Mouse (Mus musculus) kidney, embryonic 16.5 days (tissue): ENCODE results near the gene Ghr. TPM values are rescaled to one million over a fixed set of nuclear protein-coding genes. Genes with fewer than 3 reads are reported as not detected.
A peak's percentile ranks its signal among the peaks of the same experiment; 100 is the strongest.

Experiments used
- ATAC-seq: fragments of 200-750 bp; cut with Nextera tagmentation; 2 replicates; pipeline ENCODE4 v1.8.0; 2017; ENCODE audit warnings: moderate TSS enrichment; ENCODE audit not compliant: low FRiP score, low TSS enrichment
- H3K27ac ChIP-seq: fragments of 300-500 bp; sonication (generic); 2 replicates; pipeline ENCODE4 v1.5.1; 2014; ENCODE audit warnings: low read length
- H3K27me3 ChIP-seq: fragments of 300-500 bp; sonication (generic); 2 replicates; pipeline ENCODE4 v1.6.1; 2014; ENCODE audit warnings: low read length, control low read depth, mixed read lengths; ENCODE audit not compliant: insufficient read depth
- H3K36me3 ChIP-seq: fragments of 300-500 bp; sonication (generic); 2 replicates; pipeline ENCODE4 v1.6.1; 2014; ENCODE audit warnings: low read length, control low read depth, mixed read lengths; ENCODE audit not compliant: insufficient read depth
- H3K4me1 ChIP-seq: fragments of 300-500 bp; sonication (generic); 2 replicates; pipeline ENCODE4 v1.6.1; 2014; ENCODE audit warnings: low read length, control low read depth, mixed read lengths; ENCODE audit not compliant: insufficient read depth
- H3K4me2 ChIP-seq: fragments of 300-500 bp; sonication (generic); replicated peaks from 2 replicates; pipeline ENCODE4 v1.6.1; 2014; ENCODE audit warnings: low read depth, low read length
- H3K4me3 ChIP-seq: fragments of 300-500 bp; sonication (generic); 2 replicates; pipeline ENCODE4 v1.5.1; 2014; ENCODE audit warnings: mild to moderate bottlenecking, low read length
- H3K9ac ChIP-seq: fragments of 300-500 bp; sonication (generic); replicated peaks from 2 replicates; pipeline ENCODE4 v1.6.1; 2014; ENCODE audit warnings: low read length
- H3K9me3 ChIP-seq: fragments of 300-500 bp; sonication (generic); 2 replicates; pipeline ENCODE4 v1.6.1; 2016; ENCODE audit warnings: low read length, control low read depth
- WGBS: fragments of 180-500 bp; shearing (Covaris S2); extraction: QIAGEN DNeasy Blood & Tissue Kit; methylation state at CpG from one replicate; pipeline ENCODE4 v1.1.7; 2014; 5-methylcytosine and 5-hydroxymethylcytosine counted together
- polyA plus RNA-seq: library from polyadenylated mRNA; unstranded; fragments of >200 nt; fragmentation: Nextera tagmentation; extraction: Ambion mirVana; gene quantifications from 2 replicates; pipeline ENCODE4 v1.2.1, GENCODE M21; 2015

Gene Ghr
- polyA plus RNA-seq, 1 experiment from 2014 or later = 68.4 TPM

DNA sequence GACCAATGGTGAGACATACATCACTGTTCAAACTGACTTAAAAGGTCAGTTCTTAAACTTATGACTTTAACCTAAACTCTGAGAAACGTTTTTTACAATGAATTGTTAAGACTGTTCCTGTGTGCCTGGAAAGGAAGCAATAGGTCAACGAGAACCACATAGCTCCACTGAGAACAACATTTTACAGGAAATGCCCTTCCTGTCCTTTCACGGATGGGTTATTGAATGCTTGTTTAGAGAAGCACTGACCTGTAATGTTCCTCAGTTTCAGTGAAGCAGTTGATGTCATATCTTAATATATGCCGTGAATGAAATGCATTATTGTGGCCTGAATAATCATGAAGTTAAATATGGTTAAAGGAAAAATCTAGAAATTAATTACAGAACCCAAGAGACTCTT, 147.7 kb downstream of the Ghr start:
- H3K9ac ChIP-seq = no peak overlapping the region
- no peaks in the 10 kb centered on the region for H3K27me3 ChIP-seq
- H3K4me1 ChIP-seq = peaks cover 22% of the 10 kb centered on the region
- no peaks in the 10 kb centered on the region for H3K9me3 ChIP-seq
- H3K4me3 ChIP-seq = no peak overlapping the region
- no peaks in the 10 kb centered on the region for H3K36me3 ChIP-seq
- H3K27ac ChIP-seq = no peak overlapping the region
- WGBS = 4% methylated on average over 4 of the region's 4 CpGs
- peak; percentile 47; the same call in 1 of the 2 replicates for ATAC-seq
- H3K4me2 ChIP-seq = no peak overlapping the region

DNA sequence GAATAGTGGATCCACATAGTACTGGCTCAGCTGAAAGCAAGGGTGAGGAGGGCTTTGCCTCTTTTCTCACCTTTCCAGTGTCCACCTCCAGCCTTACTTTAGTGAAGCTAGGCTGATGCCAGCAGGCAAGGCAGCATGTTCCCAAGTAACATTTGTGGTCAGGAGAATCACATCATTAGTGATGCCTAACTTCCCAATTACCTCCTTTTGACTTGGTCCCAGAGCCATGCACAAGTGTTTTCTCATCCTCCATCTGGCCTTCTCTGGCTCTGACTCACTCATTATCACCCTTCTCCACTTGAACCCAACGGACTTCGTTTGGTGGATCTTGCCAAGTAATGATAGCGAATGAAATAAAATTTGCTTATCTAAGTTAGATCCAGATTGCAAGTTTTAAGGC, 148.8 kb downstream of the Ghr start:
- Histone ChIP-seq H3K9me3 (no peaks in the 10 kb centered on the region), H3K27me3 (no peaks in the 10 kb centered on the region), H3K9ac (no peak overlapping the region), H3K27ac (no peak overlapping the region), H3K36me3 (no peaks in the 10 kb centered on the region), H3K4me3 (no peak overlapping the region), H3K4me2 (no peak overlapping the region), H3K4me1 (peaks cover 22% of the 10 kb centered on the region)
- WGBS = 85% methylated on average over 3 of the region's 3 CpGs
- no peak for ATAC-seq

DNA sequence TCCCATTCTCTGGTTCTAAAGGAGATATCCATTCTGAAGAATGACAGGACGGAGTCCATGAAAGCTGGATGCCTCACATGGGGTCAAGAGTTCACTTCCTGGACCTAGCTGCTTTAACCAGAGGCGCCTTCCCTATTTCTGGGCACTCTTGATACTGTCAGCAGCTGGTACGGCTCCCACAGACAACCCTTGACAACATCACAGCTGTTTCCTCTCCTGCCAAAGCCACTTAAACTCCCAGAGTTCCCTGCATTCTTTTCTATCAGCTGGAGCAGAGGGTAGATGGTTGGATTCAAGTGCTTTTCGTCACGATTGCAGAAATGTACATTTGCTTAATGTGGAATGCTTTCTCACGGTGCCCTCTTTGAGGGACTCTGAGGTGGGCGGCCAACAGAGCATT, 150.0 kb downstream of the Ghr start:
- Histone ChIP-seq H3K27ac (peak overlapping the region; percentile 76), H3K9ac (no peak overlapping the region), H3K4me2 (no peak overlapping the region), H3K36me3 (no peaks in the 10 kb centered on the region), H3K4me1 (peaks cover 22% of the 10 kb centered on the region), H3K27me3 (no peaks in the 10 kb centered on the region), H3K4me3 (no peak overlapping the region), H3K9me3 (no peaks in the 10 kb centered on the region)
- peak; percentile 90 for ATAC-seq
- 31% methylated on average over 7 of the region's 7 CpGs for WGBS

DNA sequence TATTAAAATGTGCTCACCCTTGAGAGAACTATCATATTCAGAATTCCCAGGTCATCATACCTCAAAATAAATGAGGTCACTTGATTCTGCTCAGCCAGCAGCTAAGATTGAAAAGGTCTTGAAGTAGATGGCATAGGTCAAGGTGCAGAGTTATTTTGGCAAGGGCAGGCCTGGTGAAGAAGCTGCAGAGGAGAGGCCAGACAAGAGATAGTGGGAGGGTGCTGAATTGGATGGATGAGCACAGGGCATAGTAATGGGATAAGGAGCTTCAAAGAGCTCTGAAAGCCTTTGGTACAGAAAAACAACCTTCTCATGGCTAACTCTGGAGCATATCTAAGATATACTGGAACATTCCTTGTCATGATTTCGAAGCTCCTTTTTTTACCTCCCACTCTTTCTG, 150.5 kb downstream of the Ghr start:
- Histone ChIP-seq H3K36me3 (no peaks in the 10 kb centered on the region), H3K4me1 (peaks cover 22% of the 10 kb centered on the region), H3K27me3 (no peaks in the 10 kb centered on the region), H3K9me3 (no peaks in the 10 kb centered on the region), H3K4me2 (no peak overlapping the region), H3K9ac (no peak overlapping the region), H3K27ac (no peak overlapping the region), H3K4me3 (no peak overlapping the region)
- 32% methylated on average over 1 of the region's 1 CpGs for WGBS
- ATAC-seq = peak; percentile 64

DNA sequence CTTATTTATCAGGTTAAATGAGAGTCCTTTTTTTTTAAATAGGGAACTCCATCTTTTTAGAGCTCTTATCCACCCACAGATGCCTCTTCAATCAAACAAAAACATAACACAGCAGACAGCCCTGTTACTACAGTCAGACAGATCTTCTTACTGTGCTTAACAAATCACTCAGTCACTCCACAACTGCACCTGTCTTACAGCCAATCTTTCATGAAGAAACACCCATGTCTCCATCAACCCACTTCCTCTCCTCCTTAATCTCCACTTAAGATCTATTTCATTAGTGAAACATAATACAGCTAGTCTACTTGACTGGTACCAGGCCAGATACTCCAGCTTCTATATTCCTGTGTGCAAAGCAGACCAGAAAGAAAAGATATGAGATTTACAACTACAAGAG, 153.9 kb downstream of the Ghr start:
- Histone ChIP-seq H3K27me3 (no peaks in the 10 kb centered on the region), H3K27ac (no peak overlapping the region), H3K4me2 (no peak overlapping the region), H3K9ac (no peak overlapping the region), H3K36me3 (no peaks in the 10 kb centered on the region), H3K4me3 (no peak overlapping the region), H3K4me1 (peaks cover 14% of the 10 kb centered on the region), H3K9me3 (no peaks in the 10 kb centered on the region)
- ATAC-seq = peak; percentile 68

DNA sequence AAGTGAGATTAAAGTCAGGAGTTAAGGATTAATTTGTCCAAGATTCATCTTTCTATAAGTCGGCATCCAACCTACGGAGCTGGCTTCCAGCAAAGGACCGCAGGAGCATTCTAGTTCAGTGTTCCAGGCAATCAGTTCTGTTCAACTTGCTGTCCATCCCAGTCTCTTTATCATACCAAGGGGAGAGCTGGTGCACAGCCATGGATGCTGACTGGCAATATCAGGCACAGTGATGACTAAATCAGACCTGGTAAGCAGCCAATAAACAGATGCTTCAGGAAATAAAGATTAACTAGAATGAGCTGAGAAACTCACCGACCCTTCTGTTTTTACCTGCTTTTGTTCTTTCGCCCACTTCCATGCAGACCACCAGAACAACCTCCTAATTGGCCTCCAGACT, 154.3 kb downstream of the Ghr start:
- no peak for ATAC-seq
- no peak overlapping the region for H3K4me3 ChIP-seq
- 0 out of 2 replicates have a peak overlapping the region, but pooled peaks have one; percentile 1 for H3K27ac ChIP-seq
- H3K4me2 ChIP-seq = no peak overlapping the region
- H3K9ac ChIP-seq = no peak overlapping the region
- H3K27me3 ChIP-seq = no peaks in the 10 kb centered on the region
- peaks cover 14% of the 10 kb centered on the region for H3K4me1 ChIP-seq
- H3K36me3 ChIP-seq = no peaks in the 10 kb centered on the region
- no peaks in the 10 kb centered on the region for H3K9me3 ChIP-seq
- WGBS = 80% methylated on average over 5 of the region's 5 CpGs

DNA sequence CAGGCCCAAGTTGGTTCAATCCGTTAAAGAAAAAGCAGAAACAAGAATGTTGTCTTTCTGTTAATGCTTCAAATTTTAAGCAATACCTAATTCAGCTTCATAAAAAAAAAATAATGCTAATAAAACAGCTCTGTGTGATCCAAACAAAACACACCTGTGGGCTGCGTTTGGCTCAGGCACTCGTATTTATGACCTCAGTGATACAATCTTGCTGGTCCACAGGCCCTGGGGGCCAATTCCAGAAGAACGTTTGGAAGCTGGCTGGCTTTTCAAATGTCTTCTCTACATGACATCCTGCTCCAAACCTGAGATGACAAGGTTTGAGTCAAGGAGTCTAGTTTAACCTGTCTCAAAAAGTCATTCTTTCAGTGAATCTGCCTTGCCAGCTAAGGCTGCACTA, 156.9 kb downstream of the Ghr start:
- no peak for ATAC-seq
- no peaks in the 10 kb centered on the region for H3K27me3 ChIP-seq
- no peak overlapping the region for H3K4me3 ChIP-seq
- no peaks in the 10 kb centered on the region for H3K36me3 ChIP-seq
- WGBS = 31% methylated on average over 4 of the region's 4 CpGs
- H3K27ac ChIP-seq = no peak overlapping the region
- H3K4me1 ChIP-seq = no peaks in the 10 kb centered on the region
- no peaks in the 10 kb centered on the region for H3K9me3 ChIP-seq
- no peak overlapping the region for H3K9ac ChIP-seq
- no peak overlapping the region for H3K4me2 ChIP-seq

DNA sequence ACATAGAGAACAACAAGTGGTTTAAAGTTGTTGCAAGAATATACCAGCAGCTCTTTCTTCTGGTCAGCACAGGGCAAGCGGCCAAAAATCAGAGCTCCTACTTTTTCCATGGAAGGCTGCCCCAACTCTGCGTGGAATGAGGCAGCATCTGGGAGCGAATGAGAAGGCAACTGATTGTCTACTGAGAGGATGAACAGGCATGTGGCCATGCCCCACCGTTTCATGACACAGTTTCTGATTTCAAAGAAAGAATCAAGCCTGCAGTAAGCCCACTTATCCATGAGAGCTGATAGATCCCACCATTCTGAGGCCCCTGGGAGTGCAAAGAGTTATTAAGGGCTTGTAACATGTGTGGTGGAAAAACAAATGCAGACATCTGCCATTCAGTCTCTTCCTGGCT, 160.1 kb downstream of the Ghr start:
- H3K27ac ChIP-seq = no peak overlapping the region

DNA sequence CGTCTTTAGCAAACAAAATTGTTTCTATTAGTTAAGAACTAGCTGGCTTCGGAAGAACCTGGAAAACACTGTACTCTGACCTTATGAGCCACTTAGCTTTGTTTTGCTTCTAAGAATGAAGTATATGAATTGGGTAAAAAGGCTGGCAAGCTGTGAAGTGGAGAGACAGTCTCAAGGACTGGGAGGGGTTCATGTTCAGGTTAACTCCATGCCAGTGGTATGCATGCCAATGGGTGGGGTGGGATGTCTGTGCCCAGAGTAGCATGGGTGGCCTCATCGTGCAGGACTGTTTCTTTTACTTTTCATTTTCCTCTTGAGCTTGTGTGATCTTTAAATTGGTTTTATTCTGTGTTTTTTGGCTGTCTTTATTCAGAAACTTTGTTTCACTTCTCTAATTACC, 165.6 kb downstream of the Ghr start:
- no peak overlapping the region for H3K9ac ChIP-seq
- no peak overlapping the region for H3K27ac ChIP-seq
- no peaks in the 10 kb centered on the region for H3K36me3 ChIP-seq
- no peak overlapping the region for H3K4me2 ChIP-seq
- no peaks in the 10 kb centered on the region for H3K9me3 ChIP-seq
- no peaks in the 10 kb centered on the region for H3K4me1 ChIP-seq
- no peaks in the 10 kb centered on the region for H3K27me3 ChIP-seq
- no peak overlapping the region for H3K4me3 ChIP-seq
- no peak for ATAC-seq
- WGBS = 91% methylated on average over 3 of the region's 3 CpGs

More for the DNA sequence above, 160.1 kb downstream of the Ghr start:
- Histone ChIP-seq H3K4me1 (no peaks in the 10 kb centered on the region), H3K4me3 (no peak overlapping the region), H3K4me2 (no peak overlapping the region), H3K36me3 (no peaks in the 10 kb centered on the region), H3K9ac (no peak overlapping the region), H3K9me3 (no peaks in the 10 kb centered on the region), H3K27me3 (no peaks in the 10 kb centered on the region)
- WGBS = 74% methylated on average over 4 of the region's 4 CpGs
- no peak for ATAC-seq

DNA sequence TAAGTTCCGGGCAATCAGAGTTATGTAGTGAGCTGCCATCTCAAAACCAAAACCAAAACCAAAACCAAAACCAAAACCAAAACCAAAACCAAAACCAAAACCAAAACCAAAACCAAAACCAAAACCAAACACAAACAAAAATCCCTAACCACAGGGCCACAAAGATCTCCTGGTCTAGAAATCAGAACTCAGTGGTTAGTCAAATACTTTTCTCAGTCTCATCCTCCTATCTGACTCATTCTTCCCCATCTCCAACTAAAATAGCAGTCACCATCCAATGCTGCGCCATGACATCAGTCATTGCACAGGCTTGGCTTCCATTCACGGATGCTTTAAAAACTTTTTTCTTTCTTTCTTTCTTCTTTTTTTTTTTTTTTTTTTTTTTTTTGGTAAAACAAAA, 170.2 kb downstream of the Ghr start:
- Histone ChIP-seq H3K4me1 (no peaks in the 10 kb centered on the region), H3K27me3 (no peaks in the 10 kb centered on the region), H3K4me3 (no peak overlapping the region), H3K9ac (no peak overlapping the region), H3K36me3 (no peaks in the 10 kb centered on the region), H3K4me2 (no peak overlapping the region), H3K9me3 (no peaks in the 10 kb centered on the region), H3K27ac (no peak overlapping the region)
- WGBS = 92% methylated on average over 3 of the region's 3 CpGs
- ATAC-seq = no peak

DNA sequence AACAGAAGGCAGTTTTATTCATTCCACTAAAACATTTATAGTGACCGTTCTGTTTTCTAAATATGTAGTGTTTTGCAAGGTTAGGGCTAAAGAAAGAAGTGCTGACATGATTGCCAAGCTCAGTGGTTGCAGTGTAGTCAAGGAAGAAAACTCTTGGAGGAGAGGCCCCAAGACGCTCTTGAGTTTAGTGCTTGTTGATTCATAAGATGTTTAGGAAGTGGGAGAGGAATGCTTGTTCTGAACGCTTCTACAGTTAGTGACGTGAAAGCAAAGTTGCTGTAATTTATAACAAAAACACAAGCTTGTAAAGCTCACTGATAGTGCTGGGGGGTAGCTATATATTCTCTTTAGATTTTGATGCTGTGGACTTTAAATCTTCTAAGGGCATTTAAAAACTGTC, 174.8 kb downstream of the Ghr start:
- H3K27ac ChIP-seq = no peak overlapping the region
- H3K9me3 ChIP-seq = no peaks in the 10 kb centered on the region
- no peak overlapping the region for H3K9ac ChIP-seq
- ATAC-seq = no peak
- H3K27me3 ChIP-seq = no peaks in the 10 kb centered on the region
- no peaks in the 10 kb centered on the region for H3K4me1 ChIP-seq
- no peak overlapping the region for H3K4me2 ChIP-seq
- WGBS = 54% methylated on average over 4 of the region's 4 CpGs
- no peak overlapping the region for H3K4me3 ChIP-seq
- H3K36me3 ChIP-seq = no peaks in the 10 kb centered on the region
